Mouse (Mus musculus) left cerebral cortex, adult 8-10 months (tissue): ENCODE results near the gene Efcab8. TPM values are rescaled to one million over a fixed set of nuclear protein-coding genes. Genes with fewer than 3 reads are reported as not detected.
A peak's percentile ranks its signal among the peaks of the same experiment; 100 is the strongest.

ENCODE experiments used
- DNase-seq, 2 experiments: peaks; one replicate each; pipeline ENCODE4 v3.0.0; 2022; ENCODE audit warnings: low spot score in 2 of 2
- total RNA-seq, 4 experiments: library from RNA; stranded (reverse); gene quantifications; 2 replicates each; pipeline ENCODE4 v1.2.4; 2022

The Efcab8 gene
- under 1 TPM; 0.19 to 0.54 (median 0.27) TPM for total RNA-seq

DNA sequence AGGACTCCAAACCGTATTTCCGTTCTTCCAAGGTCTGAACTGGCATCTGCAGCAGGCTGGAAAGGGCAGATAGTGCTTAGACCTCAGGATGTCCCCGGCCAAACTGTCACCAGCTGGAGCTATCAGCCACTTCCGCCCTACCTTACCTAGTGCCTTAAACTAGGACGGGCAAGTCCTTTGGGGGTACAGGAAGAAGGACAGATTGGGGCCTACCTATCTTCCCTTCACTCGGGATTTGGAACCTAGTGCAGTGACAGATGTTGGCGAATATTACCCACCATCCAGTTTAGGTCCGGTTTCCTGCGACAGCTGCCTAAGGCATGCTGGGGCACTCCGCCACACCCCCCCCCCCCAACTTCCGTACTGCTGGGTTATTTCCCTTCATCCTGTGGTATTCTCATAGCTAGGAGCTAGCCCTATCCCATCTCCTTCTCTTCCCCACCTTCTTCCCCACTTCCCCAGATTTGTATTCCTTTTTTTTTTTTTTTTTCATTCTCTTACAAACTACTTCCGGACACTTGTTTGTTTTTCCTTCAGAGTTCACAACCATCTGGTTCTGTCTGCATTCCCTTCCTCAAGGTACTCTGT is at the start of gene Efcab8:
Efcab8 (plus strand) TSS at position 538 of the 588 bp plus-strand sequence.
- no peak for DNase-seq

DNA sequence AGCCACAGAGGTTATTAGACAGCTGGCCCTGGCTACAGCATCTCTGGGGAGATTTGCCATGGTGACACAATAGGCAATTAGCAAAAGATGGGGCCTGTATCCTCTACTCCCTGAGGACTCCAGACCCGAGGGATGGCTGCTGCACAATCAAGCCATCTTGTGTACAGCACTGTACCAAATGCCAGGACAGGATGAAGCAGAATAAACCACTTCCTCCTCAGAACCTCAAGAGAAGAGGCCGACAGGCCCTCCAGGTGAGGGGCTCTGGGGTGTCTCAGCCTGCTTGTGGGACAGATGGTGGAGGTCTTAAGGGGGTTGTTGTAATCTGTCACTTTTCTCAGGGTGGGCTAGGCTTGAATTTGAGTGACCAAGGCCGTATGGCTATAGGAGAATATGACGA is 45.7 kb upstream of the Efcab8 start:
- DNase-seq: no peak

DNA sequence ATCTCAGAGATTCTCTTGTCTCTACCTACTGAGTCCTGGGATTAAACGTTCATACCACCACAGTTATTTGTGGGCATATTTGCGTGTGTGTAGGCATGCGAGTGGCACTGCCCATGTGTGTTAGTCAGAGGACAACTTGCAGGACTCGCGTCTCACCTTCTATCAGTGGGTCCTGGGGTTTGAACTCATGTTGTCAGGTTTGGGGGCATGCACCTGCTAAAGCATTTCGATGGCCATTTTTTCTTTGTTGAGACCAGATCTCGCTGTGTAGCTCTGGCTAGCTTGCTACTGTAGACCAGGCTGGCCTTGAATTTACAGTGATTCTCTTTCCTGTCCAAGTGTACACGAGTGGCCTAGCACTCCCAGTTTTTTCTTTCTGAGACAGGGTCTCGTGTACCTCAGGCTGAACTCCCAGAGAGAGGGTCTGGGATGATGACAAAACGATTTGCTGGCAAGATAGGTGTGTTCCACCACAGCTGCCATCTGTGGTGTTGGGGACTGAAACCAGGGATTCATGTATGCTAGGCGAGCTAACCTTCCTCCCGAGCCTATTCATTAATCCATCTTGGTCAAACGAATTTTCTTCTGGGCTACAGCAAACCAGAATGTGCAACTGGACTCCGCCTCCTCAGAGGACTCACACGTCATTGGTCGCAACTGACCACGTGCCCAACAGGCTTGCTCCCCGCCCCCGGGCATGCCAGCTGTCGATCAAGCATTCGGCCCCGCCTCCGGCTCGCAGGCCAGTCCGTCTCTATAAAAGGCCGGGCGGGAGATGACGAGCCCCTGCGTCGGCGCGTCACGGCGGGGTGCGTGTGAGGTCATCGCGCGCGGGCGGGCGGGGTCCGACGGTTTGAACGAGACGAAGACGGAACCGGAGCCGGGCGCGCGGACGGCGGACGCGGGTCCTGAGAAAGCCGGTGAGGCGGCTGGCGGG is 39.0 kb upstream of the Efcab8 start, which contains the start of gene Mapre1:
Mapre1 (plus strand) TSS at position 775 of the 937 bp plus-strand sequence.
- DNase-seq: peak; percentile 96 to 100

DNA sequence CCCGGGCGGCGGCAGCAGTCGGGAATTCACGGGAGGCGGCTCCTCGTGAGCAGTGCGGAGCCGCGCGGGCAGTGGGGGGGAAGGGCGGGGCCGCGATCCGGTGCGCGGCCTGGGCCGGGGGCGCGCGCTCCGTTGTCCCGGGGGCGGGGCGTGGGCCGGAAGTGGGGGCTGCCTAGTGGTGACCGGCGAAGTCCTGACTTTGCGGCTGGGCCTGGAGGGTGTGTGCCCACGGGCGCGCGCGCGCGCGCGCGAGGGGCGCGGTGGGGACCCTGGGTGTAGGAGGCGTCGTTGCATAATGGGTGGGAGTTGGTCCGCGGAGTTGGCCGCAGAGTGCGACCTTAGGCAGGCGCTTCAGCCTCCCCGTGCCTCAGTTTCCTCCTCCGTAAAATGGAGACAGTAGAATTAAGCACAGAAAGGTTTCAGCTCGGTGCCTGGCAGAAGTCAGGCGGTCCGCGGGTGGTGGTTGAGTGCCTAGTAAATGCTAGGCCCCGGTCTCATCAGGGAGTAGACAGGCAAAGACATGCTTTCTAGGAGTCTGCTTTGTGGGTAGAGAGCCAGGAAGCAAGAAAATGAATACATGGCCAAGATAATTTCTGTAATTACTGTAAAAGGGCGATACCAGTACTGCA is 38.2 kb upstream of the Efcab8 start:
- DNase-seq: peak in 1 of 2 experiments; percentile 7

DNA sequence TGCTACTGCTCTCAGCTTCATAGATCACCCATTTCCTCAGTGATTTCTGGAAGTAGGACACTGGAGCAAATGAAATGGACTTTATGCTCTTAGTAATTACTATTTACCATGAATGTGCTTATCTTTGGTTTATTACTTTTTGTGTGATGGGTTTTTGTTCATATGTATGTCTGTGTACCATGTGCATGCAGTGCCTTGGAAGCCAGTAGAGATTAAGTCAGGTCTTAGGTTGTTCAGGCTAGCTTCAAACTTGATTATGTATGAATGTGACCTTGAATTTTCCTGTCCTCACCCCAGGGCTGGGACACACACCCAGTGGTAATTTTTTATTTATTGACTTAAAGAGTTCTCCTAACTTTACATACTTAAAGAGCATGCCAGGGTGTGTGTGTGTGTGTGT is 31.7 kb upstream of the Efcab8 start:
- DNase-seq: no peak

DNA sequence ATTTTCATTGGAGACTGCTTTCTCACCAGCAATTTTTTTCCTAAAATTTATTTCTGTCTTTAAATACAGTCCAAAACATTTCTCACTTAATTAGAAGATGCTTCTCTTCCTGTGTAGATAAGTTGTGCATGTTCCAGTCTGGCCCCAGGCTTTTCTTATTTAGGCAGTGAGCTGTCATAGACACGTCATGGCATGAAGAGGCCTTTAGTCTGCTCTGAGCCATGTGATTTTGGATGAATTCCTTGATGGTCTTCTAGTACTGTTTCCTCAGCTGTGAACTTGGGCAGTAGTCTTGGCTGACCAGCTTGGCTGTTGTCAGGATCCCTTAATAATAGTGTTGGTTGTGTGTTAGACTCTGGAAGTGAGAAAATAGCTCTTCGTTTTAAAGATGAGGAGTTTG is 29.4 kb upstream of the Efcab8 start:
- no peak for DNase-seq

DNA sequence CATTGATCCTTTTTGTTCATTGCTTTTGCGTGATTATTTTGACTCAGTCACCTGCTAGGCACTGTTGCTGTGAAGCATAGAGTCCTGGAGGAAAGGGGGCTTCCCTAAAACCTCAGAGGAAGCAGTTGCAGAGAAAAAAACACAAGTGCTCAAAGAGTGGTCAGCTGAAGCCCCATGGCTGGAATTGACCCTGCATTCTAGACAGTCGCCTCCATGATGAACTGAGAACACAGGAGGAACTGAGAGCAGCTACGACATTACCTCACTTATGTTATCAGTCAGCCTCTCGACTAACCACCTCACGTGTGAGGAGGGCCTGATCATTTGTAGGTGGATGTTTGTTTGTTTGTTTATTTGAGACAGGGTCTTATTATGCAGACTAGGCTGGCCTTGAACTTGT is 17.6 kb upstream of the Efcab8 start:
- no peak for DNase-seq

DNA sequence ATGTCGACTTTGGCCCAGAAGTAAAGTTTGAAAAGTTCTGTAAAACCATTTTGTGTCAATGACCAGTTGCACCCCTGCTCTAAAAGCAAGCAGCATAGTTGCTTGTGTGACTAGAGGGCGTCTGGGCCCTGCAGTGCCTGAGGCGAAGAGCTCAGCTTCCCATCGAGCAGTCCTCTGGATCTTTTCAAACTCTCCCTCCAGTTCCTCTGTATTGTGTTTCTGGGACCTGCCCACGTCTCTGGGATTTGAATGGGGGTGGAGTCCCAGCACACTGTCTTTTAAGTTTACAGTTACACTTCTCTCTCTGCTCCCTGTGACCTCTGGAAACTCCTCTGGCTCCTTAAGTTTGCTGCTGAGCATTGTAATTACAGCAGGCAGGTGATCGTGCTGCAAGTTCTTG is 12.2 kb upstream of the Efcab8 start:
- no peak for DNase-seq

DNA sequence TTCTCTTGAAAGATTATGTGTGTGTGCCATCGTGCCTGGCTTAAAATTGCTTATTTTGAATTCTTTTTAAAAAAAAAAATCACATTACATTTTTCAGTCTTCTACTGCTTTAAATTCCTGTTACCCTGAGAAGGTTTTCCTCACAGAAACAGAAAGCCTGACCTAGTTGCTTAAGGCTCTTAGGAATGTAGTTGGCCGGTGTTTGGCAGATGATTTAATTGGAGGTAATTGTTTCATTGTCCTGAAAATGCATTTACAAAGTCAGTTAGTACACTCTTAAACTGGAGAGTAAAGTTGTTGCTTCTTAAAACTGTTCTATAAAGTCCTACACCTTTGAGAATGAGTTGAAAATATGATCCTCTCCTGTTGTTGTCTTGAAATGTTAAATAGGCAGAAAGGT is 10.8 kb upstream of the Efcab8 start:
- no peak for DNase-seq

DNA sequence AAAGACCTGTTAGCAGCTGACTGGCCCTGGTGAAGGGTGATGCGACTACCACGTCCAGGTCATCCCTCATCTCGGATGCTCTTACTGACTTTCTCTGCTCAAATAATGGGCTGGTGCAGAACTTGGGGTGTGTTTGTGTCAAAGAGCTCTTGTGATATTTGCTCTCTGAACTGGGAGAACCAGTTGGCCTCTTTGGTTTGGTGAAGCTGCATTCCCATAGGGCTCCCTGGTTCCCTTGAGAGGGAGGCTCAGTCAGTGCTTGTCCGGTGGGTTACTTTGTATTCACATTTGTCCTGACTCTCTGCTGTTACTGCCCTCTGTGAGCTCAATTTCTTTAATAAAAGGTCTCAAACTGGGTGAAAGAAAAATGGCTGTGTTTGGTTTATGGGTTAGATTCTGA is 6.8 kb upstream of the Efcab8 start:
- DNase-seq: no peak

DNA sequence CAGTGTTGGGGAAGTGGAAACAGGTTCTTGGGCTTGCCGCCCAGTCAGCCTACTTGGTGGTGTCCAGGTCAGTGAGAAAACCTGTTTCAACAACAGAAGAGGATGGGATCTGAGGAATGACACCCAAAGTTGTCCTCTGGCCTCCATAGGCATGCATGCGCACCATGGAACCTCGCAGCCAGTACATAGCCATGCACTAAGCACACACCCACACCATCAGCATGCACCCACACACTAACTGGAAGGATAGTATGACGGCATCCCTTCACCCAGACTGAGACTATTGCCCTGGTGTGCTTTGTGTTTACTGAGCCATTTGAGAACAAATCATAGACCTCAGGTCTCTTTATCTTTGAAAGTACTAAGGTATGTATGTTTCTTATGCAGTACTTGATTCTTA is 4.3 kb upstream of the Efcab8 start:
- DNase-seq: no peak

DNA sequence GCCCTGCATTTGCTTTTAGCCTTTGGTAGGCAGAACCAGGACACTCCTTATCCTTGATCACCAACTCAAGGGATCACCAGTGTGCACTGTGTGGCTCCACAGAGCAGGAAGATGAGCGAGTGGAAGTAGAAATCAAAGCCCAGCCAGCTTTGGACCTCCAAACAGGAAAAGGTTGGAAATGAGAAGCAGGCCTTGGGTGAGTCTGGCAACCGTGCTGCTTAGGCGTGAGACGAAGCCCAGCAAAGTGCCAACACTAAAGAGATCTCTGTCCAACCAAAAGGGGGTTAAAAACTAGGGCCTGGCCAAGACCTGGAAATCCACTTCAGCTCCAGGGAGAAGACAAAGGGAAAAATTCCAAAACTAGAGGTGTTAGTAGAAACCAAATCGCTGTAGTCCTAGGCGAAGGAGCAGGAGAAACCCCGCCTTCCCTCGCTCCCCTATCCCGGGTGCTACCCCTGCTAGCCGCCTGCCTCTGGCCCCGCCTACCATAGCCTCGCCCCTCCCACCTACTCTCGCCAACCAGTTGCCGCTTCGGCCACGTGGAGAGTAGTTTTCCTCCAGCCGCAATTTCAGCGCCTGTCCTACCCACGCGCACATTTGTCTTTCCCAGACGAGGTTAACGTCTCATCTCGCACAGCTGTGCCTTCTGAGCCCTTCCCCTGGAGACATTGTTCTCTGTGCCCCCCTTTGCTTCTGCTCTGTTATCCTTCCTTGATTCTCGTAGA is 931 bp upstream of the Efcab8 start:
- peak; percentile 8 to 27 for DNase-seq

DNA sequence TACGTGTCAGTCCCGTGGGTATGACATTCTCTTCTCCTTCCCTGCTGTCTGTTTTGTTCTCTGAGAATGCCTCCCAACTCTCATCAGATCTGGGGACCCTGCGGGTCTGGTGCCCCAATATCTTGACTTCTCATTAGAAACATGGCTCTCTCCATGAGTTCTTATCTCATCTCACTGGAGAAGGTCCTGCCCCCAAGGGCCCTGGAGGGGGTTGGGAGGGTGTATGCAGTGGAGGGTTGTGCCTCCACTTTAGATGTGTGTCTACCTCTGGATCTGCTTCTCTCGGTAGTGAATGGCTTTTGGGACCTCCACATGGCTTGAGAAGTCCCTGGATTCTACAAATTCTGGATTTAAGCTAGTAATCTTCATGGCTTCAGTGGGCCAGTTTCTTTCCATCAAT is 1.4 kb downstream of the Efcab8 start:
- DNase-seq: no peak

DNA sequence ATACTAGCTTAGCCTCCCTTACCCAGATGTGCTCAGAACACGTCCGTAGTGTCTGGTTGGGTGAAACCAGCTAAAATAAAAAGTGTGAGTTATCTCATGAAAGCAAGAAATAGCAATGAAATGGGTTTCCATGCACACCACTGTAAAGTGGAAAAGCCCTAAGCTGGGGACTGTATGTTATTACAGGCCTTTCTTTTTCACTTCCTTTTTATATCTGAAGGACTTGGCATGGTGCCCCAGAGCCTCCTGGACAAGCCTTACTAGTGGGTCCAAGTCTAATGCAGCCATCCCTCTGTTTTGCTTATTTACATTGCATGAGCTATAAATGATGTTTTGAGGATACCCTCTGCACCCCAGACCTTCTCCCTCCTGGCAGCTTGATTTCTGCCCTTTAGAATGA is 4.9 kb downstream of the Efcab8 start:
- no peak for DNase-seq

DNA sequence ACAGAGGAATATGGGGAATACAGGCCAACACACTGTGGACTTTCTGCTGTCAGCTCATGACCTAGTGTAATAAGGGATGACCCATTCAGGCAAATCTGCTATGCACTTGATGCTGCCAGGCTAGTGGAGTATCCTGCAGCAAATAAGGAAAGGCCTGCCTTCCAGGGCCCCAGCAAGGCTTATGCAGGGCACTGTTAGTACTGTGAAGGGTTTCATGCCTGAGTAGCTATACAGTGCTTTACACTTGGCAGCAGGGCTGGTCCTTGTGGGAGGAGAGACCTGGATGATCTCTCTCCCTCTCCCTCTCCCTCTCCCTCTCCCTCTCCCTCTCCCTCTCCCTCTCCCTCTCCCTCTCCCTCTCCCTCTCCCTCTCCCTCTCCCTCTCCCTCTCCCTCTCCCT is 13.6 kb downstream of the Efcab8 start:
- DNase-seq: no peak

DNA sequence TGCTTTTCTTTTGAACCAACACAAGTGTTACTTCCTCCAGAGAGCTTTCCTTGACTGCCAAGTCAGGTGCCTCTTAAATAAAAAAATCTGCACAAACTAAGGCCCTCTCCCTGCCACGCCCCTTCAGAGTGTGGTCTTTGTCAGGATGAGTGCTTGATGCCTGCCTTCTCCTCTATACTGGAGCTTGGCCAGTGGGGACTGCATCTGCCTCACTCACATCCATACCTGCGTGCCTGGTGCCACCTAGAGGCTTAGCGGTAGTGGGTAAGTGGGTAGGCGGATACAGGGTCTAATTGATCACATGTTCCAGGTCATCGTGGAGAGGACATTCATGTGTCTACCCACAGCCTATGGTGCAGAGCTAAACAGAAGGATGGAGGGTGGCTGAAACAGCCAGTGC is 15.4 kb downstream of the Efcab8 start:
- DNase-seq: no peak

DNA sequence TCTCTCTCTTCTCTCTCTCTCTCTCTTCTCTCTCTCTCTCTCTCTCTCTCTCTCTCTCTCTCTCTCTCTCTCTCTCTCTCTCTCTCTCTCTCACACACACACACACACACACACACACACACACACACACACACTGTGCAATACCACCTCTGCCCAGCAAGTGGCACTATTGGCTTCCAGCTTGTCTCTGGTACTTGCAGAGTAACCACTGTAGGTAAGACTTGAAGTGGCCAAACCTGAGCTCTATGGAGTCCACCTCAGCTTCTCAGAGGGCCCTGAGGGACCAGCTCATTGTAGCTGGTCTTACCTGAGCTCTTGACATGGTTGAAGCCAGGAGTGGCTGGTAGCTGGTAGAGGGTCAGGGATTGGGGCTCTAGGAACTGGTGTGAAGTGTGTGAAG is 27.7 kb downstream of the Efcab8 start:
- peak; percentile 15 to 63 for DNase-seq

DNA sequence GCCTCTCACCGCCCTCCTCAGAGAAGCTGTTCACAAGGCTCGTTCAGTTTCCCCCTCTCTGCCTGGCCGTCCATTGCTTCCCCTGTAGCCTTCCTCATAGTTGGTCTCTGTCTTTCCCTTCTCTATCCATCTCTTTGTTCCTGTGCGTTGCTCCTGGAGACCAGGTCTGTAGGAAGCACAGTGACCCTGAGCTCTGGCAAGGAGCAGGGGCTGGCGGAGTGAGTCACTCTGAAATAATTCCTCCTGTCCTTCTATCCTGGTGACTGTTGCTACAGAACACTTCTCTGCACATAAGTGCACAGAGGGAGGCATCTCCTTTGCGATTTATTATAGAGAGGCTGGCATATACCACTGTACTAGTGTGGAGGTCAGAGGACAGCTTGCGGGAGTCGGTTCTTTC is 28.4 kb downstream of the Efcab8 start:
- DNase-seq: no peak

DNA sequence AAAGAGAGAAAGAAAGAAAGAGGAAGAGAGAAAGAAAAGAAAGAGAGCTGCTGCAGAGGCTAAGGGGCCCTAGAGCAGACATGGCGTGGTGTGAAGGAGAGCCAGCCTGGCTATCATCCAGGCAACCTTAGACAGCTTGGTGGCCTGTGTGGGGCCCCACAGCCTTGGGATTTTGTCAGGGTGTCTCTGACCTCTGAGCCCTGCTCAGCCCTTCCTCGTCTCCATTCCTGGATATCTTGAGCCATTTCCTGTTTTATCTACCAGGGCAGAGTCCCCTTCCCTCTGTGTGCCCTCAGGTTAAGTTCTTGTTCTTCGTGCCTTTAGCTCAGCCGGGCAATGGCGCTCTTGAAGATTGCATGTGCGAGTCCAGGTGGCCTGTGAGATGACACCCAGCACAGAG is 29.1 kb downstream of the Efcab8 start:
- DNase-seq: no peak

DNA sequence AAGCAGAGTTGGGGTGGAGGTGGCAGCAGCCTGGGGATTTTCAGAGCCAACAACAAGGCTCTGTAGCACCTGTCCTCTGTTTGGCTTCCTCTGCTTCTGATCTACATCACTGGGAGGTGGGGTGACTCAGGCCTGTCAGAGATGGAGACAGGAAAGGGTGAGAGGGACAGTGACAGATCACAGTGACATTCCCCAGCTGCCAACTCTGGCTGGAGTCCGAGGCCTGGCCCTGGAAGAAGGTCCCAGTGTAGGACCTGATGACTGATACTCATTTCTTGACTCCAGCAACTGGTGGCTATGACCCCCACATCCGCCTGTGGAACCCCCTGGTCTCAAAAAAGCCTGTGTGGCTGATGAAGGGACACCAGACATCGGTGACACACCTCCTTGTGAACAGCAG is 30.2 kb downstream of the Efcab8 start:
- DNase-seq: no peak

DNA sequence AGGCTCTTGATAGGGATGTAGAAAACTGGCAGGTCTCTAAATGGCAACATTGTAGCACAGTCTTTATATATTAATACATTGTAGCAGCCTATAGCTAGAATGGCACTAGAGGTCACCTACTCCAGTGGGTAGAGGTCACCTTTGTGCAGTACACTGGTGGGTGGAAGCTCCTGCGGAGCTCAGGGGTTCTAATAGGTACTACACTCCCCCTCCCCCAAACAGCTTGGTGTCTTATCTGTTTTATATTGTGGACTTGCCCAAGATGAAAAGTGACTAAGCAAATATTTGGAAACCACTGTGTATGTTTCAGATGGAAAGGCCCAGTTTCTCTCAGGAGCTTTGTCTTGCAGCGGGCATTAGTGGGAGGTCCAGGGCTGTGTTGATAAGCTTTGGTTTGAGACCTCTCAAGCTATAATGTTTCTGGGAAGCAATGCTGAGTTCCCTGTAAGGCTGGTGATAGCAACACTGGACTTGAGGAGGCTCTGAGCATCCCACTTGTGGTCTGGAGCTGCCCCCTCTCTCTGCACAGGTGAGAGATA is 42.3 kb downstream of the Efcab8 start:
- no peak for DNase-seq
